Mouse (Mus musculus) testis, adult 2 months (tissue): ENCODE data around the gene Psg16. TPM values are rescaled to one million over a fixed set of nuclear protein-coding genes. Genes with fewer than 3 reads are reported as not detected.
"Not testable (repeated sequence)": the region's sequence is repeated elsewhere in the genome, so short reads cannot be mapped to it uniquely, and the experiment has no call there.

ENCODE experiments used
- H3K27ac ChIP-seq: fragments of 200-500 bp; 2 replicates; pipeline ENCODE4 v1.5.1; 2012; ENCODE audit warnings: low read depth, low read length; ENCODE audit not compliant: control insufficient read depth, insufficient read depth
- H3K27me3 ChIP-seq: fragments of 200-500 bp; 2 replicates; pipeline ENCODE4 v1.6.1; 2012; ENCODE audit warnings: mild to moderate bottlenecking, low read length, moderate library complexity; ENCODE audit not compliant: control insufficient read depth, insufficient read depth
- H3K36me3 ChIP-seq: fragments of 200-500 bp; 2 replicates; pipeline ENCODE4 v1.6.1; 2012; ENCODE audit warnings: mild to moderate bottlenecking, low read length; ENCODE audit not compliant: control insufficient read depth, insufficient read depth
- H3K4me1 ChIP-seq: fragments of 200-500 bp; 2 replicates; pipeline ENCODE4 v1.6.1; 2012; ENCODE audit warnings: low read length; ENCODE audit not compliant: control insufficient read depth, insufficient read depth
- H3K4me3 ChIP-seq: fragments of 200-500 bp; 2 replicates; pipeline ENCODE4 v1.5.1; 2012; ENCODE audit warnings: low read depth, mild to moderate bottlenecking, low read length, moderate library complexity, mixed read lengths; ENCODE audit not compliant: control insufficient read depth
- CTCF ChIP-seq: fragments of 200-500 bp; IDR thresholded peaks from 2 replicates; pipeline ENCODE4 v1.5.1; 2012; ENCODE audit warnings: low read depth, mild to moderate bottlenecking, inconsistent platforms, low read length, moderate library complexity; ENCODE audit not compliant: control insufficient read depth, insufficient read depth, insufficient replicate concordance
- POLR2A ChIP-seq: fragments of 200-500 bp; IDR thresholded peaks from 2 replicates; pipeline ENCODE4 v1.6.1; 2012; ENCODE audit warnings: low read depth, mild to moderate bottlenecking, inconsistent platforms, low read length, moderate library complexity; ENCODE audit not compliant: control insufficient read depth
- polyA plus RNA-seq: library from polyadenylated mRNA; depleted of rRNA; stranded (reverse); fragments of >200 nt; gene quantifications from 2 replicates; pipeline ENCODE4 v1.2.3, GENCODE M21; 2012

The Psg16 gene
- polyA plus RNA-seq, 1 experiment, result 0.19 TPM

DNA sequence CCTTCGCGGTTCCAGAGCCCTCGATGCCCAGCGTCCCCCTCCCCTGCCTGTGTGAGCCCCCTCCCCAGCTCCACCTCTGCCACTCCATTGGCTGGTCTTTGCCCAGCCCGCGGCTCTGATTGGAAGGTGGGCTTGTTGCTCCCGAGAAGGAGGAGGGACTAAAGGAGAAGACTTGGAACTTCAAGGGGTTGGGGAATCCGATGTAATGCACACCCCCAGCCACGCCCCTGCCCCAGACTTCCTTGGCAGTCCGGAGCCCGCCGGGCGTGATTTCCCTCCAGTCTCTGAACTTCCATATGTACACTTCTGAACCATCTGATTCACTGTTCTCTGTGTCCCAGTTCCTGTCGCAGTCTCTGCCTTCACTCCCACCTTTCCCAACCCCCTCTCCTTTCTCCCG, 11.5 kb upstream of the Psg16 start, which contains the start of gene Hif3a:
Hif3a (minus strand) TSS at position 39 of the 400 bp plus-strand sequence.
- no peaks in the 10 kb centered on the region for H3K36me3 ChIP-seq
- H3K4me3 ChIP-seq, result peak within 1 kb of the TSS; percentile 14
- peaks cover 37% of the 10 kb centered on the region for H3K4me1 ChIP-seq
- no peak for TF ChIP-seq CTCF
- no peak for TF ChIP-seq POLR2A
- no peaks in the 10 kb centered on the region for H3K27me3 ChIP-seq
- no peak within 1 kb of the TSS for H3K27ac ChIP-seq

DNA sequence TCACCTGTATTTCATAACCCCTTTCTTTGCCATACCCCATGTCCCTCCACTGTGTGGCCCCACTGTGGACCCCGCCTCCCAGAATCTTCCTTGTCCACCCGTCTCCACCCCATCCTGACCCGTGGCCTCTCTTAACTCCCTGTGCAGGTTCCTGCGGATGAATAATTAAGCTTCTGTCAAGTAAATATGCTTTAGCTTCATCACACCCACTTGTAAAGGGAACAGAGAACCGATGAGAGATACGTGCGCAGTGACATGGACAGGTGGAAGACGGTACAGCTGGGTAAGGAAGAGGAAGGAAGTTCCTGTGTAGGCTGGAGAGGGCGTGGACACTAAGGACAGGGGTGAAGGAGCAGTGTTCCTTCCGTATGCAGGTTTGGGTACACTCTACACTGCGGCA, 11.0 kb upstream of the Psg16 start:
- Histone ChIP-seq H3K27me3 (no peaks in the 10 kb centered on the region), H3K36me3 (no peaks in the 10 kb centered on the region), H3K27ac (no peak overlapping the region), H3K4me3 (no peak overlapping the region), H3K4me1 (peaks cover 36% of the 10 kb centered on the region)
- TF ChIP-seq POLR2A (no peak), CTCF (no peak)

DNA sequence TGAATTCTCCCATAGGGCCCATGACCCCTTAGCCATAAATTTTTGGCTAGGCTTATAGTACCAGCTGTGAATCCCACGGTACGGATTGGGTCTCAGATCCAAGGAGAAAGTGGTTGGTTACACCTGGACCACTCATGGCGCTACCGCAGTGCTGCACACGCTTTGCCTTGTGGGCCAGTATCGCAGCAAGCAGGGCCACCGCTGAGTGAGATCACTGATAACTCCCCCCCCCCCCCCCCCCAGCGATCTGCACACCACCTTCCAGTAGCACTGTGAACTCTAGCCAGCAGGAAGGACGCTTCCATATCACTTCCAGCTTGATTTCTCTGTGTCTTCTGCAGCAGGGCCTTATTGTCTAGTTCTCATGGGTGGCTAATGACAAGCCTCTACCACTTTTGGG, 8.2 kb upstream of the Psg16 start:
- Histone ChIP-seq H3K36me3 (no peaks in the 10 kb centered on the region), H3K4me1 (peaks cover 20% of the 10 kb centered on the region), H3K4me3 (no peak overlapping the region), H3K27ac (no peak overlapping the region), H3K27me3 (no peaks in the 10 kb centered on the region)
- TF ChIP-seq CTCF (no peak), POLR2A (no peak)

DNA sequence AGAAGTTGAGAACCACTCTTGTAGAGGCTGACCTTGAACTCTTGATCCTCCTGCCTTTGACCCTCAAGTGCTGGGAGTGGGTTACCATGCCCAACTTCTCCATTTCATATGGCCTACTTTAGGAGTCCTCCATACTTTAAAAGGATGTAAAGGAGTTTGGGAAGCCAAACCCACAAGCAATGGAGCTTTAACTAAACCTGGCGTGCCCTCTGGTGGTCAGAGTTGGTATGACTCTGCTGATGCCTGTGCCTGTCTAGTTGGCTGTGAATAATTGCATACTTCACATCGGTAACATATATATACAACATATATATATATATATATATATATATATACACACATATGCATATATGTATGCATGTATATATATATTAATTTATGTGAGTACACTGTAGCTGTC, 7.4 kb upstream of the Psg16 start:
- Histone ChIP-seq H3K27me3 (no peaks in the 10 kb centered on the region), H3K4me1 (peaks cover 13% of the 10 kb centered on the region), H3K4me3 (no peak overlapping the region), H3K27ac (no peak overlapping the region), H3K36me3 (no peaks in the 10 kb centered on the region)
- TF ChIP-seq POLR2A (no peak), CTCF (peak; percentile 56; the same call in 1 of the 2 replicates)

DNA sequence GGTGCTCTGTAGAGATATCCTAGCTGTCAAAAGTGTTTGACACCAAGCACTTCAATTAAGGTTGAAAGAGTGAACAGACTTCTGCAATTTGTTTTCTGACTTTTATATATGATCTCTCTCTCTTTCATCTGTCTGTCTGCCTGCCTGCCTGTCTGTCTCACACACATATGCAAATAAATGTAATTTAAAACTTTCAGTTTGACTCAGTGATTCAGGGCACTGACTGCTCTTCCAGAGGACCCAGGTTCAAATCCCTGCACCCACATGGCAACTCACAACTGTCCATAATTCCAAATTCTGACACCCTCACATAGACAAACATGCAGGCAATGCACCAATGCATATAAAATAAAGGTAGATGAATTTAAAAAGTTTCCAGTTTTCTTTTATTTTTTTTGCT, 6.8 kb upstream of the Psg16 start:
- Histone ChIP-seq H3K4me3 (no peak overlapping the region), H3K27me3 (no peaks in the 10 kb centered on the region), H3K27ac (no peak overlapping the region), H3K4me1 (peaks cover 11% of the 10 kb centered on the region), H3K36me3 (no peaks in the 10 kb centered on the region)
- TF ChIP-seq POLR2A, result no peak
- no peak for TF ChIP-seq CTCF

DNA sequence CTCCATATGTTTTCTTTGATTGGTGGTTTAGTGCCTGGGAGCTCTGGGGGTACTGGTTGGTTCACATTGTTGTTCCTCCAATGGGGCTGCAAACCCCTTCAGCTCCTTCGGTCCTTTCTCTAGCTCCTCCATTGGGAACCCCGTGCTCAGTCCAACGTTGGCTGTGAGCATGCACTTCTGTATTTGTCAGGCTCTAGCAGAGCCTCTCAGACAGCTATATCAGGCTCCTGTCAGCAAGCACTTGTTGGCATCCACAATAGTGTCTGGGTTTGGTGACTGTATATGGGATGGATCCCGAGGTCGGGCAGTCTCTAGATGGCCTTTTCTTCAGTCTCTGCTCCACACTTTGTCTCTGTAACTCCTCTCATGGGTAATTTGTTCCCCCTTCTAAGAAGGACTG, 6.2 kb upstream of the Psg16 start:
- not testable (repeated sequence) for H3K36me3 ChIP-seq, H3K27me3 ChIP-seq

DNA sequence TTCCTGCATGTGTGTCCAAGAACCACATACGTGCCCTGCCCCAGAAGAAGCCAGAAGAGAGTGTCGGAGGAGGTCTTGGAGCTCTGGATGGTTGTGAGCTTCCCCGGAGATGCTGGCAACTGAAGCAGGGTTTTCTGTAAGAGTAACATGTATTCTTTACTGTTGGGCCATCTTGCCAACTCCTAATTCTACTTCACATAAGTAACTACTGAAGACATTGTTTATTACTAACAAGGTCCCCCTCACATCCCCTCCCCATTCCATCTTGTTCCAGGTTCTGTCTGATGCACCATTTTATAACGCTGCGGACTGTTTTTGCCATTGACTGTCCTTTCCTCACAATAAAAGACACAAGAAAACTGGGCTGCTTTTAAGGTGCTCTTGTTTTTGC, 332 bp upstream of the Psg16 start:
- no peak overlapping the region for H3K4me3 ChIP-seq
- H3K27ac ChIP-seq, result no peak overlapping the region
- no peaks in the 10 kb centered on the region for H3K36me3 ChIP-seq
- TF ChIP-seq CTCF (no peak), POLR2A (no peak)
- H3K27me3 ChIP-seq, result no peaks in the 10 kb centered on the region
- H3K4me1 ChIP-seq, result no peaks in the 10 kb centered on the region

More for the DNA sequence above, 6.2 kb upstream of the Psg16 start:
- H3K4me3 ChIP-seq, H3K27ac ChIP-seq, H3K4me1 ChIP-seq: not testable (repeated sequence)

DNA sequence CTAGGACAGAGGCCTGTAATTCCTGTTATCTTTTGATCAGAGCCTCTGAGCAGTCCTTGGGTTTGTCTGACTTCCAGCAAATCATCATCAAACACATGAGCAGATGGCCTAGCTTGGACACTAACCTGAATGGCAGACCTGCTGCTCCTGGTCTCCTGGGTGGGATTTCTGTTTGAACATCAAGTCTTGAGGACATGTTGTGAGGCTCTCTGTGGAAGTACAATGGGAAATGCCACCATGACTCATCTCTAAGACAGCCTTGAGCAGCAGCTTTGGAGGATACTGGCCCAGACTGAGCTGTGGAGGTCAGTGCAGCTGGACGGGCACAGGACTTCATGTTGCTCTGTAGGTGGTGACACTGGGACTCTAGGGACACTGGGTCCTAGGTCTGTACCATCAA, 2.7 kb downstream of the Psg16 start:
- Histone ChIP-seq H3K27ac (no peak overlapping the region), H3K36me3 (no peaks in the 10 kb centered on the region), H3K4me3 (no peak overlapping the region), H3K4me1 (no peaks in the 10 kb centered on the region), H3K27me3 (no peaks in the 10 kb centered on the region)
- TF ChIP-seq POLR2A (no peak), CTCF (no peak)
